In genomic region chr5:129942073-129942939, GRCm38 (mm10) we compare ENCODE assay signal across 8 mouse cellular contexts. TPM values are rescaled to one million over a fixed set of nuclear protein-coding genes. Genes with fewer than 3 reads are reported as not detected.
DNase-seq lines count a peak whose midpoint lies in the region; ATAC-seq and TF ChIP-seq lines count a peak whose summit lies in the region.
"Not testable (repeated sequence)": the region's sequence is repeated elsewhere in the genome, so short reads cannot be mapped to it uniquely, and the experiment has no call there.

No protein-coding gene starts in this region.

- H3K27me3 ChIP-seq in hindbrain, embryonic 11.5 days (ENCODE audit: control insufficient read depth, insufficient read depth, low read length); lung, embryonic 15.5 days; thymus, adult 2 months (ENCODE audit: control insufficient read depth, insufficient read depth, low read length): not testable (repeated sequence)

- peak; percentile 36 for DNase-seq in Muller cell, postnatal 12 days (ENCODE audit: inconsistent ontology term)
- peak; percentile 61 to 62 for DNase-seq in cerebellum, postnatal 10 days
- DNase-seq in frontal cortex, postnatal 10 days (ENCODE audit: low spot score in 2 of 2), result peak; percentile 36 to 53
- DNase-seq in hindbrain, embryonic 11.5 days (ENCODE audit: low spot score), result peak; percentile 49
- DNase-seq in layer of hippocampus, adult 8-10 months (ENCODE audit: low spot score in 2 of 2), result peak; percentile 12 to 24
- peak; percentile 6 for DNase-seq in ovary, adult 18-20 months (ENCODE audit: low spot score)
- DNase-seq in thymus, adult 2 months, result peak; percentile 46

- not testable (repeated sequence) for H3K36me3 ChIP-seq in hindbrain, embryonic 11.5 days (ENCODE audit: control insufficient read depth, insufficient read depth, low read length); lung, embryonic 15.5 days; thymus, adult 2 months (ENCODE audit: control insufficient read depth, insufficient read depth, low read length)

- not testable (repeated sequence) for H3K4me1 ChIP-seq in hindbrain, embryonic 11.5 days (replicated peaks; ENCODE audit: control insufficient read depth, insufficient read depth, low read length); thymus, adult 2 months (replicated peaks; ENCODE audit: control insufficient read depth, insufficient read depth, low read length)
- peaks cover 11% of the 10 kb centered on the region for H3K4me1 ChIP-seq in lung, embryonic 15.5 days

- H3K27ac ChIP-seq in hindbrain, embryonic 11.5 days (ENCODE audit: low read depth, low read length), result peak overlapping the region; percentile 58; the same call in 1 of the 2 replicates
- H3K27ac ChIP-seq in lung, embryonic 15.5 days, result peak overlapping the region; percentile 32; the same call in 1 of the 2 replicates
- not testable (repeated sequence) for H3K27ac ChIP-seq in thymus, adult 2 months (ENCODE audit: control insufficient read depth, insufficient read depth, low read length)

- H3K9ac ChIP-seq in hindbrain, embryonic 11.5 days (ENCODE audit: low read depth, low read length), result peak overlapping the region; percentile 84
- peak overlapping the region; percentile 68 for H3K9ac ChIP-seq in lung, embryonic 15.5 days

- under 1% methylated on average over 20 of the region's 82 CpGs for WGBS in hindbrain, embryonic 11.5 days
- under 1% methylated on average over 49 of the region's 82 CpGs for WGBS in lung, embryonic 15.5 days
- WGBS in thymus, adult 2 months, result under 1% methylated on average over 52 of the region's 82 CpGs

- peak overlapping the region; percentile 85 for H3K4me3 ChIP-seq in hindbrain, embryonic 11.5 days (ENCODE audit: low read depth, low read length)
- H3K4me3 ChIP-seq in lung, embryonic 15.5 days, result peak overlapping the region; percentile 69
- H3K4me3 ChIP-seq in thymus, adult 2 months (ENCODE audit: control insufficient read depth, insufficient read depth, low read length), result peak overlapping the region; percentile 66

- H3K9me3 ChIP-seq in hindbrain, embryonic 11.5 days (ENCODE audit: control insufficient read depth, low read length); lung, embryonic 15.5 days: not testable (repeated sequence)

- not testable (repeated sequence) for TF ChIP-seq POLR2A in thymus, adult 2 months (IDR thresholded peaks at IDR 0.05; ENCODE audit: control insufficient read depth, extremely low read depth, insufficient read depth, low read length, poor library complexity)

- H3K4me2 ChIP-seq in hindbrain, embryonic 11.5 days (replicated peaks; ENCODE audit: low read depth, low read length), result peak overlapping the region; percentile 75
- H3K4me2 ChIP-seq in lung, embryonic 15.5 days, result peak overlapping the region; percentile 69

- not testable (repeated sequence) for TF ChIP-seq CTCF in thymus, adult 2 months (IDR thresholded peaks at IDR 0.05; ENCODE audit: borderline replicate concordance, control insufficient read depth, extremely low read depth, insufficient read depth, low read length, poor library complexity)

- ATAC-seq in hindbrain, embryonic 11.5 days (ENCODE audit: low FRiP score), result peak; percentile 65
- ATAC-seq in lung, embryonic 15.5 days (ENCODE audit: borderline replicate concordance, extremely low read depth, low FRiP score, low TSS enrichment), result peak; percentile 44

RNA-seq across cellular contexts. Expression of gene Vkorc1l1, which starts 0.5 kb away (rescaled TPM):
- polyA plus RNA-seq in hindbrain, embryonic 11.5 days (2014; fragmentation: Nextera tagmentation; extraction: Ambion mirVana), result 28.5 and 34.1 TPM in 2 replicates
- 10 to 100 TPM; 43.6 to 50.2 (median 45.9) TPM for total RNA-seq in layer of hippocampus, adult 8-10 months (2022)
- 24.8 and 27.2 TPM in 2 replicates for polyA plus RNA-seq in lung, embryonic 15.5 days (2015; fragmentation: Nextera tagmentation; extraction: Ambion mirVana)
- polyA plus RNA-seq in thymus, adult 2 months (2012; rRNA removed), result 20.9 and 24.2 TPM in 2 replicates

RNA-seq across cellular contexts. Expression of gene Nupr1l, which starts 34.0 kb away (rescaled TPM):
- polyA plus RNA-seq in hindbrain, embryonic 11.5 days (2014; fragmentation: Nextera tagmentation; extraction: Ambion mirVana), result 5.1 and 5.7 TPM in 2 replicates
- 1 to 10 TPM; 1.8 to 8.3 (median 2.2) TPM for total RNA-seq in layer of hippocampus, adult 8-10 months (2022)
- 2.3 and 2.7 TPM in 2 replicates for polyA plus RNA-seq in lung, embryonic 15.5 days (2015; fragmentation: Nextera tagmentation; extraction: Ambion mirVana)
- polyA plus RNA-seq in thymus, adult 2 months (2012; rRNA removed), result 3.4 and 3.5 TPM in 2 replicates

RNA-seq across cellular contexts. Expression of gene Phkg1, which starts 44.0 kb away (rescaled TPM):
- polyA plus RNA-seq in hindbrain, embryonic 11.5 days (2014; fragmentation: Nextera tagmentation; extraction: Ambion mirVana), result 0.07 and 0.14 TPM in 2 replicates
- 10 to 100 TPM; 24.4 to 26.8 (median 25.6) TPM for total RNA-seq in layer of hippocampus, adult 8-10 months (2022)
- 0.21 and 0.24 TPM in 2 replicates for polyA plus RNA-seq in lung, embryonic 15.5 days (2015; fragmentation: Nextera tagmentation; extraction: Ambion mirVana)
- polyA plus RNA-seq in thymus, adult 2 months (2012; rRNA removed), result 1.3 and 3.6 TPM in 2 replicates

RNA-seq across cellular contexts. Expression of gene Zbed5, which starts 46.8 kb away (rescaled TPM):
- 8.2 and 9.2 TPM in 2 replicates for polyA plus RNA-seq in hindbrain, embryonic 11.5 days (2014; fragmentation: Nextera tagmentation; extraction: Ambion mirVana)
- total RNA-seq in layer of hippocampus, adult 8-10 months (2022), result 1 to 10 TPM; 7.0 to 7.7 (median 7.2) TPM
- 4.6 and 5.1 TPM in 2 replicates for polyA plus RNA-seq in lung, embryonic 15.5 days (2015; fragmentation: Nextera tagmentation; extraction: Ambion mirVana)
- 0.50 and 0.93 TPM in 2 replicates for polyA plus RNA-seq in thymus, adult 2 months (2012; rRNA removed)

RNA-seq across cellular contexts. Expression of gene Chchd2, which starts 55.0 kb away (rescaled TPM):
- polyA plus RNA-seq in hindbrain, embryonic 11.5 days (2014; fragmentation: Nextera tagmentation; extraction: Ambion mirVana), result 935 and 992 TPM in 2 replicates
- total RNA-seq in layer of hippocampus, adult 8-10 months (2022), result 100 to 1,000 TPM; 410 to 438 (median 418) TPM
- polyA plus RNA-seq in lung, embryonic 15.5 days (2015; fragmentation: Nextera tagmentation; extraction: Ambion mirVana), result 847 and 887 TPM in 2 replicates
- 1,121 and 1,221 TPM in 2 replicates for polyA plus RNA-seq in thymus, adult 2 months (2012; rRNA removed)

Comparison
In these comparisons a context has a peak if more than half of its experiments do, and no peak if none do; other contexts are left out.
1. DNase-seq: peak in every context shown above with its lines; median percentile 62 in cerebellum, postnatal 10 days; 49 in hindbrain, embryonic 11.5 days; 46 in thymus, adult 2 months; 44 in frontal cortex, postnatal 10 days; 36 in Muller cell, postnatal 12 days; 18 in layer of hippocampus, adult 8-10 months; 6 in ovary, adult 18-20 months.